Mouse (Mus musculus) embryo, embryonic 10 days (tissue): ENCODE data around the gene Spin2g.
"Not testable (repeated sequence)": the region's sequence is repeated elsewhere in the genome, so short reads cannot be mapped to it uniquely, and the experiment has no call there.

Experiments used
- DNase-seq: peaks from one replicate; pipeline ENCODE4 v3.0.0-alpha.2; 2015; ENCODE audit warnings: low spot score

Gene Spin2g

DNA sequence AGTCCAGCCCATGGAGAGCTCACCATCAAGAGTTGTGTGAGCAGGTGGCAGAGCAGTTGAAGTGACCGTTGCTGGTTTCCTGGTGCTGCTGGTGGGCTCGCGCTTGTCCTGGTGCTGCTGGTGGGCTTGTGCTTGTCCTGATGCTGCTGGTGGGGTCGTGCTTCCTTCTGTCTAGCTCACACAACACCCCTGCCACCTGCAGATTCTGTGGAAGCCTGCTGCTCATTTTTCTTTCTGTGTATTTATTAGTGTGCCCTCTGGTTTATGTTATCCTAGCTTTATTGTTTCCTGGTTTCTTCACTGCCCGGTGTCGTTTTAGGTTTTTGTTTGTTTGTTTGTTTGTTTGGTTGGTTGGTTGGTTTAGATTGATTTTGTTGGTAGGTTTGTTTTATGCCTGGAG lies at the start of gene Spin2g:
Gene Spin2g (minus strand): TSS at position 101 of the 400 bp plus-strand sequence.
- not testable (repeated sequence) for DNase-seq
